Mouse (Mus musculus) limb, embryonic 14.5 days (tissue): Measurements from ENCODE around the gene Cenpl. TPM values are rescaled to one million over a fixed set of nuclear protein-coding genes. Genes with fewer than 3 reads are reported as not detected.

Source experiments
- ATAC-seq: fragments of 200-750 bp; cut with Nextera tagmentation; 2 replicates; pipeline ENCODE4 v1.8.0; 2017; ENCODE audit warnings: low read depth, moderate number of reproducible peaks, moderate TSS enrichment; ENCODE audit not compliant: low FRiP score
- DNase-seq: peaks from one replicate; pipeline ENCODE4 v3.0.0-alpha.2; 2015; ENCODE audit warnings: low spot score
- H3K27ac ChIP-seq: fragments of 300-500 bp; sonication (generic); replicated peaks from 2 replicates; pipeline ENCODE4 v1.5.1; 2014; ENCODE audit warnings: low read depth, mild to moderate bottlenecking, low read length, moderate library complexity, mixed read lengths
- H3K27me3 ChIP-seq: fragments of 300-500 bp; sonication (generic); 2 replicates; pipeline ENCODE4 v1.6.1; 2014; ENCODE audit warnings: low read length, mixed read lengths; ENCODE audit not compliant: control insufficient read depth, insufficient read depth
- H3K36me3 ChIP-seq: fragments of 300-500 bp; sonication (generic); 2 replicates; pipeline ENCODE4 v1.6.1; 2014; ENCODE audit warnings: mild to moderate bottlenecking, low read length, moderate library complexity, mixed read lengths; ENCODE audit not compliant: control insufficient read depth, insufficient read depth
- H3K4me1 ChIP-seq: fragments of 300-500 bp; sonication (generic); 2 replicates; pipeline ENCODE4 v1.6.1; 2014; ENCODE audit warnings: antibody characterized with exemption, low read length, mixed read lengths; ENCODE audit not compliant: control insufficient read depth, insufficient read depth
- H3K4me2 ChIP-seq: fragments of 300-500 bp; sonication (generic); replicated peaks from 2 replicates; pipeline ENCODE4 v1.6.1; 2014; ENCODE audit warnings: low read depth, mild to moderate bottlenecking, low read length, moderate library complexity; ENCODE audit not compliant: severe bottlenecking
- H3K4me3 ChIP-seq: fragments of 300-500 bp; sonication (generic); replicated peaks from 2 replicates; pipeline ENCODE4 v1.5.1; 2014; ENCODE audit warnings: low read length
- H3K9ac ChIP-seq: fragments of 300-500 bp; sonication (generic); 2 replicates; pipeline ENCODE4 v1.6.1; 2014; ENCODE audit warnings: mild to moderate bottlenecking, low read depth, low read length, moderate library complexity; ENCODE audit not compliant: severe bottlenecking
- H3K9me3 ChIP-seq: fragments of 300-500 bp; sonication (generic); 2 replicates; pipeline ENCODE4 v1.6.1; 2016; ENCODE audit warnings: low read length; ENCODE audit not compliant: control insufficient read depth
- POLR2A ChIP-seq: fragments of 200-500 bp; IDR thresholded peaks from 2 replicates; pipeline ENCODE4 v1.8.0; 2012; ENCODE audit warnings: inconsistent platforms, mild to moderate bottlenecking, moderate library complexity, borderline replicate concordance; ENCODE audit not compliant: insufficient read depth, insufficient read length; ENCODE audit errors: extremely low read depth
- WGBS: fragments of 180-500 bp; shearing (Covaris S2); extraction: QIAGEN DNeasy Blood & Tissue Kit; methylation state at CpG from one replicate; pipeline ENCODE4 v1.1.7; 2014; 5-methylcytosine and 5-hydroxymethylcytosine counted together
- polyA plus RNA-seq, 2 experiments: library from polyadenylated mRNA; depleted of rRNA in 1 of 2; stranded (reverse) in 1 of 2; unstranded in 1 of 2; fragments of >200 nt; fragmentation: Nextera tagmentation in 1 of 2; extraction: Ambion mirVana in 1 of 2; gene quantifications; 2 replicates each; pipeline versions ENCODE4 v1.2.1 to v1.2.3; 2012 to 2014

Gene Cenpl
- polyA plus RNA-seq, 2 experiments, result 13.3 to 25.7 TPM

GRCm38 (mm10) chr1:161031881-161032280 lies 38.6 kb upstream of the Cenpl start:
- Histone ChIP-seq H3K27ac (no peak overlapping the region), H3K9me3 (no peaks in the 10 kb centered on the region), H3K4me2 (no peak overlapping the region), H3K4me1 (peaks cover 11% of the 10 kb centered on the region), H3K9ac (no peak overlapping the region), H3K36me3 (peaks cover 50% of the 10 kb centered on the region), H3K27me3 (no peaks in the 10 kb centered on the region), H3K4me3 (no peak overlapping the region)
- no peak for DNase-seq
- no peak for TF ChIP-seq POLR2A
- no peak for ATAC-seq
- WGBS, result 96% methylated on average over 9 of the region's 9 CpGs

- peaks cover 50% of the 10 kb centered on the region for H3K36me3 ChIP-seq
Measured at GRCm38 (mm10) chr1:161032345-161032744, 38.2 kb upstream of the Cenpl start.

GRCm38 (mm10) chr1:161033856-161034434 lies 36.6 kb upstream of the Cenpl start:
- Histone ChIP-seq H3K27me3 (no peaks in the 10 kb centered on the region), H3K9ac (peak overlapping the region; percentile 94), H3K4me1 (peaks cover 17% of the 10 kb centered on the region), H3K36me3 (peaks cover 63% of the 10 kb centered on the region), H3K4me3 (peak overlapping the region; percentile 72), H3K4me2 (peak overlapping the region; percentile 65), H3K27ac (peak overlapping the region; percentile 90), H3K9me3 (no peaks in the 10 kb centered on the region)
- TF ChIP-seq POLR2A, result 0 out of 2 replicates have a peak, but pooled peaks have one; percentile 8
- ATAC-seq, result no peak
- under 1% methylated on average over 21 of the region's 21 CpGs for WGBS
- peak; percentile 34 for DNase-seq

More at GRCm38 (mm10) chr1:161032345-161032744, 38.2 kb upstream of the Cenpl start:
- H3K4me1 ChIP-seq, result peaks cover 14% of the 10 kb centered on the region
- DNase-seq, result no peak
- no peak overlapping the region for H3K4me3 ChIP-seq
- 95% methylated on average over 7 of the region's 7 CpGs for WGBS
- no peaks in the 10 kb centered on the region for H3K27me3 ChIP-seq
- TF ChIP-seq POLR2A, result no peak
- no peaks in the 10 kb centered on the region for H3K9me3 ChIP-seq
- ATAC-seq, result no peak
- H3K9ac ChIP-seq, result no peak overlapping the region
- no peak overlapping the region for H3K27ac ChIP-seq
- no peak overlapping the region for H3K4me2 ChIP-seq

GRCm38 (mm10) chr1:161034435-161035280 lies 35.9 kb upstream of the Cenpl start, which contains the start of gene Zbtb37:
TSS of gene Zbtb37 (minus strand) at chr1:161034849.
- DNase-seq, result peak; percentile 98
- TF ChIP-seq POLR2A, result peak; percentile 100; the same call in 1 of the 2 replicates
- H3K9ac ChIP-seq, result peak within 1 kb of the TSS; percentile 94
- H3K4me2 ChIP-seq, result peak within 1 kb of the TSS; percentile 85
- peak within 1 kb of the TSS; percentile 90 for H3K27ac ChIP-seq
- H3K36me3 ChIP-seq, result peaks cover 60% of the 10 kb centered on the region
- peak; percentile 93 for ATAC-seq
- H3K27me3 ChIP-seq, result no peaks in the 10 kb centered on the region
- H3K4me3 ChIP-seq, result peak within 1 kb of the TSS; percentile 72
- under 1% methylated on average over 58 of the region's 76 CpGs for WGBS
- H3K4me1 ChIP-seq, result peaks cover 17% of the 10 kb centered on the region
- no peaks in the 10 kb centered on the region for H3K9me3 ChIP-seq

GRCm38 (mm10) chr1:161035281-161035785 lies 35.2 kb upstream of the Cenpl start:
- no peaks in the 10 kb centered on the region for H3K27me3 ChIP-seq
- TF ChIP-seq POLR2A, result no peak
- DNase-seq (peak; percentile 39), ATAC-seq (peak; percentile 1; the same call in 1 of the 2 replicates)
- H3K27ac ChIP-seq, result peak overlapping the region; percentile 89
- H3K9ac ChIP-seq, result peak overlapping the region; percentile 94
- H3K4me3 ChIP-seq, result peak overlapping the region; percentile 72
- H3K4me1 ChIP-seq, result peaks cover 17% of the 10 kb centered on the region
- H3K4me2 ChIP-seq, result peak overlapping the region; percentile 85
- no peaks in the 10 kb centered on the region for H3K9me3 ChIP-seq
- peaks cover 55% of the 10 kb centered on the region for H3K36me3 ChIP-seq
- 0% methylated on average over 14 of the region's 14 CpGs for WGBS
